Mouse (Mus musculus) frontal cortex, adult 2 months (tissue): ENCODE measurements at regions not wholly inside any gene's neighbourhood (a gene's known extent, or its start where the extent isn't known, plus 50 kb on each side); places are given as distances from the start of the nearest gene placed in this dataset.

Experiments used
- DNase-seq, 2 experiments: peaks; one replicate each; pipeline ENCODE4 v3.0.0; 2022; ENCODE audit warnings: low spot score in 1 of 2; ENCODE audit errors: extremely low spot score in 1 of 2

- no peak for DNase-seq
Observed at GRCm38 (mm10) chr7:77632656-77633055, 1105.2 kb downstream of the Ntrk3 start.

GRCm38 (mm10) chr7:77623491-77623890, 1114.3 kb downstream of the Ntrk3 start:
- DNase-seq, result no peak

GRCm38 (mm10) chr7:77622934-77623333, 1114.9 kb downstream of the Ntrk3 start:
- no peak for DNase-seq

- DNase-seq, result no peak
Observed at GRCm38 (mm10) chr7:77572872-77573271, 1164.9 kb downstream of the Ntrk3 start.

- no peak for DNase-seq
Observed at GRCm38 (mm10) chr7:77559095-77559494, 1178.7 kb downstream of the Ntrk3 start.

GRCm38 (mm10) chr7:77558536-77558935, 1179.3 kb downstream of the Ntrk3 start:
- DNase-seq, result no peak

- no peak for DNase-seq
Observed at GRCm38 (mm10) chr7:77536890-77537289, 1200.9 kb downstream of the Ntrk3 start.

GRCm38 (mm10) chr7:77527906-77528305, 1209.9 kb downstream of the Ntrk3 start:
- no peak for DNase-seq

GRCm38 (mm10) chr7:77509586-77509985, 1228.2 kb downstream of the Ntrk3 start:
- DNase-seq, result no peak

GRCm38 (mm10) chr7:77507606-77508005, 1230.2 kb downstream of the Ntrk3 start:
- no peak for DNase-seq

GRCm38 (mm10) chr7:77502608-77503007, 1235.2 kb downstream of the Ntrk3 start:
- no peak for DNase-seq

GRCm38 (mm10) chr7:77495066-77495465, 1242.7 kb downstream of the Ntrk3 start:
- DNase-seq, result no peak

GRCm38 (mm10) chr7:77477519-77477918, 1247.8 kb downstream of the Agbl1 start:
- peak; percentile 1 to 9 for DNase-seq

- no peak for DNase-seq
Observed at GRCm38 (mm10) chr7:77446052-77446367, 1216.3 kb downstream of the Agbl1 start.

GRCm38 (mm10) chr7:77445352-77446051, 1215.8 kb downstream of the Agbl1 start:
- DNase-seq, result no peak

GRCm38 (mm10) chr7:77441622-77442021, 1211.9 kb downstream of the Agbl1 start:
- peak in 1 of 2 experiments; percentile 16 for DNase-seq

- no peak for DNase-seq
Observed at GRCm38 (mm10) chr7:77413606-77414005, 1183.9 kb downstream of the Agbl1 start.
